Mouse (Mus musculus) stomach, embryonic 16.5 days (tissue): Measurements from ENCODE around the gene Rcan2. TPM values are rescaled to one million over a fixed set of nuclear protein-coding genes. Genes with fewer than 3 reads are reported as not detected.

Experiments
- ATAC-seq: fragments of 200-750 bp; cut with Nextera tagmentation; 2 replicates; pipeline ENCODE4 v1.8.0; 2017; ENCODE audit warnings: moderate number of reproducible peaks, moderate TSS enrichment; ENCODE audit not compliant: insufficient read depth, low FRiP score
- H3K27ac ChIP-seq: fragments of 300-500 bp; sonication (generic); 2 replicates; pipeline ENCODE4 v1.5.1; 2014; ENCODE audit warnings: low read length
- H3K27me3 ChIP-seq: fragments of 300-500 bp; sonication (generic); 2 replicates; pipeline ENCODE4 v1.6.1; 2014; ENCODE audit warnings: low read length, control low read depth, mixed read lengths; ENCODE audit not compliant: control insufficient read depth, insufficient read depth
- H3K36me3 ChIP-seq: fragments of 300-500 bp; sonication (generic); 2 replicates; pipeline ENCODE4 v1.6.1; 2014; ENCODE audit warnings: low read length; ENCODE audit not compliant: control insufficient read depth, insufficient read depth
- H3K4me1 ChIP-seq: fragments of 300-500 bp; sonication (generic); 2 replicates; pipeline ENCODE4 v1.6.1; 2014; ENCODE audit warnings: low read length, control low read depth, mixed read lengths; ENCODE audit not compliant: control insufficient read depth, insufficient read depth
- H3K4me2 ChIP-seq: fragments of 300-500 bp; sonication (generic); 2 replicates; pipeline ENCODE4 v1.6.1; 2014; ENCODE audit warnings: low read depth, low read length, mixed read lengths
- H3K4me3 ChIP-seq: fragments of 300-500 bp; sonication (generic); replicated peaks from 2 replicates; pipeline ENCODE4 v1.5.1; 2014; ENCODE audit warnings: mild to moderate bottlenecking, low read length
- H3K9ac ChIP-seq: fragments of 300-500 bp; sonication (generic); 2 replicates; pipeline ENCODE4 v1.6.1; 2014; ENCODE audit warnings: low read length
- H3K9me3 ChIP-seq: fragments of 300-500 bp; sonication (generic); replicated peaks from 2 replicates; pipeline ENCODE4 v1.6.1; 2016; ENCODE audit warnings: low read length, control low read depth; ENCODE audit not compliant: control insufficient read depth
- WGBS: fragments of 180-500 bp; shearing (Covaris S2); extraction: QIAGEN DNeasy Blood & Tissue Kit; methylation state at CpG from one replicate; pipeline ENCODE4 v1.1.7; 2014; 5-methylcytosine and 5-hydroxymethylcytosine counted together
- polyA plus RNA-seq: library from polyadenylated mRNA; unstranded; fragments of >200 nt; fragmentation: Nextera tagmentation; extraction: Ambion mirVana; gene quantifications from 2 replicates; pipeline ENCODE4 v1.2.1, GENCODE M21; 2015

Gene Rcan2
- polyA plus RNA-seq, 1 experiment from 2014 or later, result 12.0 TPM

DNA sequence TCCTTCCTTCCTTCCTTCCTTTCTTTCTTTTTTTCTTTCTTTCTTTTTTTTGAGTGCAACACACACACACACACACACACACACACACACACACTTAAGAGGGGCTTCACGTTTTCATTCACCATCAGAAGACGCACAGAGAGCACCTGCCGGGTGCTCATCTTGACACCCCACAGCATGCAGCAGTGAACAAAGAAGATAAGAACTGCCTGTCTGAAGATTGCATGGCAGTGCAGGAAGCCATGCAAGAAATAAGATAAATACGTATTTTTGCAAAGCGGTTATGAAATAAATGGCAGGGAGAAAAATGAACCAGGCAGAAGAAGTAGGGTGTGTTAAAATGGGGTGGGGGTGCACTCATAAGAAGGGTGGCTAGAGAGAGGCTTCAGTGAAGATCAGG lies 116.0 kb downstream of the Rcan2 start:
- no peak overlapping the region for H3K27ac ChIP-seq
- no peak for ATAC-seq
- H3K36me3 ChIP-seq, result no peaks in the 10 kb centered on the region
- WGBS, result 80% methylated on average over 5 of the region's 5 CpGs
- H3K4me3 ChIP-seq, result no peak overlapping the region
- no peak overlapping the region for H3K9ac ChIP-seq
- no peak overlapping the region for H3K4me2 ChIP-seq
- H3K27me3 ChIP-seq, result no peaks in the 10 kb centered on the region
- H3K4me1 ChIP-seq, result no peaks in the 10 kb centered on the region
- no peaks in the 10 kb centered on the region for H3K9me3 ChIP-seq

- ATAC-seq, result no peak
- H3K27ac ChIP-seq, result no peak overlapping the region
- no peak overlapping the region for H3K4me2 ChIP-seq
- no peaks in the 10 kb centered on the region for H3K9me3 ChIP-seq
- no peaks in the 10 kb centered on the region for H3K4me1 ChIP-seq
- WGBS, result 90% methylated on average over 4 of the region's 4 CpGs
- H3K36me3 ChIP-seq, result no peaks in the 10 kb centered on the region
- H3K27me3 ChIP-seq, result no peaks in the 10 kb centered on the region
- H3K9ac ChIP-seq, result no peak overlapping the region
- no peak overlapping the region for H3K4me3 ChIP-seq
Measured at GRCm38 (mm10) chr17:43929856-43930255, 128.7 kb downstream of the Rcan2 start.

GRCm38 (mm10) chr17:43931731-43932130 lies 130.6 kb downstream of the Rcan2 start:
- WGBS, result 92% methylated on average over 11 of the region's 11 CpGs
- ATAC-seq, result no peak
- no peak overlapping the region for H3K4me3 ChIP-seq

GRCm38 (mm10) chr17:43934056-43934455 lies 132.9 kb downstream of the Rcan2 start:
- H3K9me3 ChIP-seq, result no peaks in the 10 kb centered on the region
- no peak for ATAC-seq
- no peak overlapping the region for H3K27ac ChIP-seq
- H3K4me2 ChIP-seq, result no peak overlapping the region
- H3K36me3 ChIP-seq, result no peaks in the 10 kb centered on the region
- no peak overlapping the region for H3K9ac ChIP-seq
- H3K4me1 ChIP-seq, result no peaks in the 10 kb centered on the region
- no peaks in the 10 kb centered on the region for H3K27me3 ChIP-seq
- H3K4me3 ChIP-seq, result no peak overlapping the region
- WGBS, result 84% methylated on average over 9 of the region's 9 CpGs

More at GRCm38 (mm10) chr17:43931731-43932130, 130.6 kb downstream of the Rcan2 start:
- no peaks in the 10 kb centered on the region for H3K27me3 ChIP-seq
- no peak overlapping the region for H3K4me2 ChIP-seq
- H3K27ac ChIP-seq, result no peak overlapping the region
- H3K9ac ChIP-seq, result no peak overlapping the region
- no peaks in the 10 kb centered on the region for H3K36me3 ChIP-seq
- no peaks in the 10 kb centered on the region for H3K9me3 ChIP-seq
- H3K4me1 ChIP-seq, result no peaks in the 10 kb centered on the region

DNA sequence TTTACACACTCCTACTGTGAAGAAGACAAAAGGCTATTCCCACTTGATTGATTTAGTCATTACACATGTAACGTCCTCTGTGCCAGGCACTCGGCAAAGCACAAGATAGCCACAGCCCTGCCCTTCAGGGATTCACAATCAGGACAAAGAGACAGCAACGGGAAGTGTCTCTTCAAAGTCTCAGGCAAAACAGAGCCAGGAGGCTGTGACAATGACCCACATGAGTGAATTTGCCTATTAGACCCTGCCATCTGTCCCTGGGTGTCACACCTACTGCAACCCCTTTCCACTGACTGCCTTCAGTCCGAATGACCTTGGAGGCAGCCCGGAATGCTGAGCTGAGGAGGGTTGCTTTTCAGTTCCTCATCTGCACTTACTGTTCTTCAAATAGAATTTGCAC lies 151.1 kb downstream of the Rcan2 start:
- H3K27me3 ChIP-seq, result no peaks in the 10 kb centered on the region
- no peaks in the 10 kb centered on the region for H3K36me3 ChIP-seq
- no peak overlapping the region for H3K9ac ChIP-seq
- H3K4me2 ChIP-seq, result peak overlapping the region; percentile 42; the same call in 1 of the 2 replicates
- H3K27ac ChIP-seq, result no peak overlapping the region
- WGBS, result 21% methylated on average over 5 of the region's 5 CpGs
- ATAC-seq, result no peak
- no peaks in the 10 kb centered on the region for H3K9me3 ChIP-seq
- H3K4me1 ChIP-seq, result 0 out of 2 replicates have a peak, but pooled peaks cover 4% of the 10 kb centered on the region
- no peak overlapping the region for H3K4me3 ChIP-seq

DNA sequence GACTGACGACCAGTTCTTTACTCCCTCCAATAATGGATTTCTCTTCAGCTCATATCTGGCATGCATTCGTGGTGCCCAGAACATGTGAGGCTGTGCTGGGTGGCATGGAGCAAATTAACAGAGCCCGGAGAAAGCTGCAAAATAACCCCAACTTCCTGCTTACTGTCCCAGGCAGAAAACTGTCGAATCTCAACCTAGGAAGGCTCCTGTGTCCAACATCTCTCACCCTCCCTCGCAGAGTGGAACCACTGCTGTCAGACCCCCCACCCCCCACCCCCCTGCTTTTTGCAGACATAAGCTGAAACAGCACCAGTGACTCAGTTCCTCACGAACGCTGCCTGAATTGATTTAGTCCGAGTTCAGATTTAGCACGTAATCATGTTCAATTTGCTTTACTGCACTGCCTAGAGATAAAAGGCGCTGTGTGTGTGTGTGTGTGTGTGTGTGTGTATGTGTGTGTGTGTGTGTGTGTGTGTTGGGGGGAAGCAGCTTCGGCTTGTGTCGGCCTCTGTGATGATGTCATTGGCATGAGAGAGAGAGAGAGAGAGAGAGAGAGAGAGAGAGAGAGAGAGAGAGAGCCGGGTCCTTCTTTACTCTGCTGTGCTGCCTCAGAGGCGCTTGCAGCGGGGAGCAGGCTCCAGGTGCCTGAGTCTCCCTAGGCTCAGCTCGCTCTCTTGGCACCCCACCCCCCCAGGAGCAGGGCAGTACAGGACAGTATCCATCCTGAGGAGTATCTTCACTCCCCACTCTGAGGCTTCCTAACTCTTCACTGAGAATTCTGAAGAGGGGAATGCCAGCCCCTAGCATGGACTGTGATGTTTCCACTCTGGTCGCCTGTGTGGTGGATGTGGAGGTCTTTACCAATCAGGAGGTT lies 151.7 kb downstream of the Rcan2 start:
- peak overlapping the region; percentile 19 for H3K4me3 ChIP-seq
- no peak overlapping the region for H3K27ac ChIP-seq
- 23% methylated on average over 15 of the region's 17 CpGs for WGBS
- H3K9me3 ChIP-seq, result no peaks in the 10 kb centered on the region
- 0 out of 2 replicates have a peak, but pooled peaks cover 4% of the 10 kb centered on the region for H3K4me1 ChIP-seq
- peak; percentile 64; the same call in 1 of the 2 replicates for ATAC-seq
- H3K36me3 ChIP-seq, result no peaks in the 10 kb centered on the region
- peak overlapping the region; percentile 16; the same call in 1 of the 2 replicates for H3K9ac ChIP-seq
- no peaks in the 10 kb centered on the region for H3K27me3 ChIP-seq
- peak overlapping the region; percentile 42 for H3K4me2 ChIP-seq

DNA sequence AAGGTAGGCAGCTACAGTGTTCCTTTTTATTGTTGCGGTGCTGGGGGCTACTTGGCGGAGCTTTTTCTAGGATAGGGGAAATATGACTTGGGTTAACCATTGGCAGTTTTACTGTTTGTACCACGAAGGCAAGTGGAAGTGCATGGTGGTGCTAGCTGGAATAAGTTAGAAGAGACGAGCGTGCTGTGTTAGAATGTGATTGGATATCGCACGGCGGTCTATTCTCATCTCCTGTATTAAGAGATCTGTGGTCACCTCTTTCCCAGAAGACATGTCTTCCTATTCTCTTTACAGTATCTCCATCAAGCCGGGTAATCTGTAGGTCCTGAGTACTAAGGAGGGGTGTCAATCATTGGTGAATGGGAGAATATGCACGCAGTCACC lies 152.4 kb downstream of the Rcan2 start:
- Histone ChIP-seq H3K27ac (no peak overlapping the region), H3K4me2 (no peak overlapping the region), H3K9ac (no peak overlapping the region), H3K27me3 (no peaks in the 10 kb centered on the region), H3K4me3 (no peak overlapping the region), H3K4me1 (0 out of 2 replicates have a peak, but pooled peaks cover 4% of the 10 kb centered on the region), H3K36me3 (no peaks in the 10 kb centered on the region), H3K9me3 (no peaks in the 10 kb centered on the region)
- 84% methylated on average over 10 of the region's 10 CpGs for WGBS
- ATAC-seq, result no peak

GRCm38 (mm10) chr17:43959797-43960196 lies 158.6 kb downstream of the Rcan2 start:
- 87% methylated on average over 3 of the region's 3 CpGs for WGBS

DNA sequence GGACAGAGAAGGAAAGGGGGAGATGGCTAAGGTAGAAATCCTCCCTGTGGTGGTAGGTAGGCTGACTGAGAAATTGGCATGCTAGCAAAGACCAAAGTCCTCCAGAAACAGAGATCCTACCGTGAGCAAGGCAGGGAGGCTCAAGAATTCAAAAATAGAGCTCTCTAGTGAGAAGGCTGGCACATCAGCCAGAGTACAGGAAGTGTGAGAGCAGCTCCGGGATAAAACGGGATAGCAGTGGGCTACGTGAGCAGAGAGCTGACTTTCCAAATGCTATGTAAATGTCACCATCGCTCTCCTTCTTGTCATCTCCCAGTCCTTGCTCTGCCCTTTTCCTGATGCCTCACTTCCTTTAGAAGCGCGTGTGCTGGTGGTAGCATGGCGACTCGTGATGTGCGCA lies 168.8 kb downstream of the Rcan2 start:
- Histone ChIP-seq H3K27me3 (no peaks in the 10 kb centered on the region), H3K4me2 (no peak overlapping the region), H3K9me3 (no peaks in the 10 kb centered on the region), H3K4me3 (no peak overlapping the region), H3K4me1 (no peaks in the 10 kb centered on the region), H3K9ac (no peak overlapping the region), H3K36me3 (no peaks in the 10 kb centered on the region), H3K27ac (no peak overlapping the region)
- WGBS, result 89% methylated on average over 10 of the region's 10 CpGs
- no peak for ATAC-seq

More at GRCm38 (mm10) chr17:43959797-43960196, 158.6 kb downstream of the Rcan2 start:
- Histone ChIP-seq H3K4me1 (no peaks in the 10 kb centered on the region), H3K27ac (no peak overlapping the region), H3K27me3 (no peaks in the 10 kb centered on the region), H3K9me3 (no peaks in the 10 kb centered on the region), H3K4me3 (no peak overlapping the region), H3K4me2 (no peak overlapping the region), H3K36me3 (no peaks in the 10 kb centered on the region), H3K9ac (no peak overlapping the region)
- no peak for ATAC-seq
